Mouse (Mus musculus): ENCODE data around the gene Insl3. TPM values are rescaled to one million over a fixed set of nuclear protein-coding genes. Genes with fewer than 3 reads are reported as not detected.
"Not testable (repeated sequence)": the region's sequence is repeated elsewhere in the genome, so short reads cannot be mapped to it uniquely, and the experiment has no call there.

Gene Insl3
- polyA plus RNA-seq, 1 experiment from 2014 or later, result 2.9 TPM

DNA sequence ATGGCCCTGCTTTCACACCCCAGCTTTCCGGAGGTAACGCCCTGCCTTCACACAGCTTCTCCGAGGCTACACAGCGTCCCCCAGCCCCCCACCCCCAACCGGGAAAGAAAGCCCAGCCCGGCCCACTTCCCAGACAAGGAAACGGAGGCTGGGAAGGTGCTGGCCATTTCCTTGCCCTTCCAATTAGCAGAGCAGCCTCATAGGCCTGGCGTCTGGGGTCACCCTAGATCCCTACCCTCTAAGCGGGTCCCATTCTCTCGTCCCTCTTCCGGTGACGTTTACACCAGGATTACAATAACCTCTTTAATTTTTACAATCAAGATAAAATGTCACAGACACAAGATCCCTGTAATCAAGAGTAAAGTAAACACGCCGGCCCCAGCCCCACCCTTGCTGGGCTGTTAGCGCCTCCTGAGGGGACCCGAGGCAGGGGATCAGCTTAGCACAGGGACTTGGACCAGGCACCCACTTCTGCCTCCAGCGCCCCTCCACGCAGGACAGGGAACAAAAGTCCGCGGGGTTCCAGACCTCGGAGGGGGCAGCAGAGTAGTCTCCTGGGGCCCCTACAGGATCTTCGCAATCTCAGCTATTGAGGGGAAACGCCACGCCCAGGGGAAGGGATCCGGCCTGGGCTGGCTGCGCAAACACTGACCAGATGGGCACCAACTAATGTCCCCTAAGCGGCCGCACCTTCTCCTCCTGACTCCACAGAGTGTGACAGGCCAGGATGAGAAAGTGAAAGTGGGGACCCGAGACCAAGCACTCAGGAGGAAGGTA, 11.7 kb downstream of the Insl3 start:
- H3K9me3 ChIP-seq (ENCODE audit: low read length), result no peaks in the 10 kb centered on the region
- no peaks in the 10 kb centered on the region for H3K36me3 ChIP-seq (ENCODE audit: insufficient read depth, low read length)
- H3K27me3 ChIP-seq (replicated peaks; ENCODE audit: insufficient read depth, low read length), result peaks cover 15% of the 10 kb centered on the region; the same call in 1 of the 2 replicates
- H3K4me3 ChIP-seq (ENCODE audit: low read depth, low read length), result peak overlapping the region; percentile 41
- ATAC-seq (peak; percentile 78), DNase-seq (ENCODE audit: low spot score) (peak; percentile 53)
- no peak overlapping the region; the same call in none of the 2 replicates for H3K9ac ChIP-seq (replicated peaks; ENCODE audit: low read depth)
- 0 out of 2 replicates have a peak, but pooled peaks have one; percentile 8 for TF ChIP-seq CTCF (IDR thresholded peaks at IDR 0.05)
- no peak; the same call in 1 of the 2 replicates for TF ChIP-seq EP300 (IDR thresholded peaks at IDR 0.05)
- H3K4me1 ChIP-seq (ENCODE audit: insufficient read depth, low read depth, low read length), result no peaks in the 10 kb centered on the region
- peak overlapping the region; percentile 71 for H3K27ac ChIP-seq (ENCODE audit: low read length)
- peak overlapping the region; percentile 60 for H3K4me2 ChIP-seq (replicated peaks; ENCODE audit: low read depth, low read length)
- 6% methylated on average over 29 of the region's 29 CpGs for WGBS

GRCm38 (mm10) chr8:71701414-71702086, 12.5 kb downstream of the Insl3 start, which contains the start of gene B3gnt3:
B3gnt3 (minus strand) TSS chr8:71701789.
- 11% methylated on average over 24 of the region's 34 CpGs for whole genome bisulfite sequencing
- Histone ChIP-seq H3K36me3 (ENCODE audit: insufficient read depth, low read length) (no peaks in the 10 kb centered on the region), H3K4me3 (ENCODE audit: low read depth, low read length) (peak within 1 kb of the TSS; percentile 41), H3K27ac (ENCODE audit: low read length) (peak within 1 kb of the TSS; percentile 71), H3K9me3 (ENCODE audit: low read length) (no peaks in the 10 kb centered on the region), H3K27me3 (replicated peaks; ENCODE audit: insufficient read depth, low read length) (peaks cover 15% of the 10 kb centered on the region; the same call in 1 of the 2 replicates), H3K9ac (replicated peaks; ENCODE audit: low read depth) (no peak within 1 kb of the TSS; the same call in none of the 2 replicates), H3K4me1 (ENCODE audit: insufficient read depth, low read depth, low read length) (no peaks in the 10 kb centered on the region), H3K4me2 (replicated peaks; ENCODE audit: low read depth, low read length) (peak within 1 kb of the TSS; percentile 60)
- DNase-seq (ENCODE audit: low spot score) (no peak), ATAC-seq (no peak; the same call in 1 of the 2 replicates)
- TF ChIP-seq CTCF (IDR thresholded peaks at IDR 0.05) (no peak), EP300 (IDR thresholded peaks at IDR 0.05) (no peak)

GRCm38 (mm10) chr8:71702087-71702432, 13.0 kb downstream of the Insl3 start:
- WGBS, result 31% methylated on average over 4 of the region's 4 CpGs
- H3K4me1 ChIP-seq (ENCODE audit: insufficient read depth, low read depth, low read length), result no peaks in the 10 kb centered on the region
- peaks cover 15% of the 10 kb centered on the region; the same call in 1 of the 2 replicates for H3K27me3 ChIP-seq (replicated peaks; ENCODE audit: insufficient read depth, low read length)
- H3K9ac ChIP-seq (replicated peaks; ENCODE audit: low read depth), result no peak overlapping the region
- H3K4me3 ChIP-seq (ENCODE audit: low read depth, low read length), result no peak overlapping the region
- peak; percentile 51 for TF ChIP-seq CTCF (IDR thresholded peaks at IDR 0.05)
- no peak for TF ChIP-seq EP300 (IDR thresholded peaks at IDR 0.05)
- ATAC-seq, result no peak
- no peak for DNase-seq (ENCODE audit: low spot score)
- no peaks in the 10 kb centered on the region for H3K9me3 ChIP-seq (ENCODE audit: low read length)
- H3K36me3 ChIP-seq (ENCODE audit: insufficient read depth, low read length), result no peaks in the 10 kb centered on the region
- no peak overlapping the region for H3K27ac ChIP-seq (ENCODE audit: low read length)
- peak overlapping the region; percentile 60; the same call in 1 of the 2 replicates for H3K4me2 ChIP-seq (replicated peaks; ENCODE audit: low read depth, low read length)

GRCm38 (mm10) chr8:71702923-71703322, 13.9 kb downstream of the Insl3 start:
- no peak overlapping the region for H3K9ac ChIP-seq (replicated peaks; ENCODE audit: low read depth)
- 60% methylated on average over 3 of the region's 3 CpGs for WGBS
- peak; percentile 11; the same call in 1 of the 2 replicates for ATAC-seq
- no peak overlapping the region for H3K4me2 ChIP-seq (replicated peaks; ENCODE audit: low read depth, low read length)
- no peaks in the 10 kb centered on the region for H3K9me3 ChIP-seq (ENCODE audit: low read length)
- no peaks in the 10 kb centered on the region for H3K36me3 ChIP-seq (ENCODE audit: insufficient read depth, low read length)
- no peak for DNase-seq (ENCODE audit: low spot score)
- H3K27me3 ChIP-seq (replicated peaks; ENCODE audit: insufficient read depth, low read length), result peaks cover 15% of the 10 kb centered on the region; the same call in 1 of the 2 replicates
- no peak overlapping the region for H3K4me3 ChIP-seq (ENCODE audit: low read depth, low read length)
- H3K27ac ChIP-seq (ENCODE audit: low read length), result no peak overlapping the region
- no peaks in the 10 kb centered on the region for H3K4me1 ChIP-seq (ENCODE audit: insufficient read depth, low read depth, low read length)
- TF ChIP-seq CTCF (IDR thresholded peaks at IDR 0.05) (no peak), EP300 (IDR thresholded peaks at IDR 0.05) (no peak)

DNA sequence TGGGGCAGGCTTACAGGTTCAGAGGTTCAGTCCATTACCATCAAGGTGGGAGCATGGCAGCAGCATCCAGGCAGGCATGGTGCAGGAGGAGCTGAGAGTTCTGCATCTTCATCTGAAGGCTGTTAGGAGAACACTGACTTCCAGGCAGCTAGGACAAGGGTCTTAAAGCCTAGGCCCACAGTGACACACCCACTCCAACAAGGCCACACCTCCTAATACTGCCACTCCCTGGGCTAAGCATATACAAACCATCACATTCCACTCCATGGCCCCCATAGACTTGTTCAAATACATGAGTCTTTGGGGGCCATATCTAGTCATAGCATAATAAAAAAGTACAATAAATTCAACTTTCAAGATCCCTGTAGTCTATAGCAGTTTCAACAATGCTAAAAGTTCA, 14.4 kb downstream of the Insl3 start:
- not testable (repeated sequence) for ATAC-seq; H3K27ac ChIP-seq (ENCODE audit: low read length)
- H3K27me3 ChIP-seq (replicated peaks; ENCODE audit: insufficient read depth, low read length), result peaks cover 15% of the 10 kb centered on the region; the same call in 1 of the 2 replicates

GRCm38 (mm10) chr8:71707874-71708273, 18.9 kb downstream of the Insl3 start:
- peak; percentile 44 for DNase-seq (ENCODE audit: low spot score)
- H3K4me3 ChIP-seq (ENCODE audit: low read depth, low read length), result no peak overlapping the region
- no peak for ATAC-seq
- H3K27ac ChIP-seq (ENCODE audit: low read length), result no peak overlapping the region
- H3K27me3 ChIP-seq (replicated peaks; ENCODE audit: insufficient read depth, low read length), result 0 out of 2 replicates have a peak, but pooled peaks cover 5% of the 10 kb centered on the region
- WGBS, result 38% methylated on average over 8 of the region's 8 CpGs
- H3K4me1 ChIP-seq (ENCODE audit: insufficient read depth, low read depth, low read length), result no peaks in the 10 kb centered on the region
- no peaks in the 10 kb centered on the region for H3K9me3 ChIP-seq (ENCODE audit: low read length)
- TF ChIP-seq EP300 (IDR thresholded peaks at IDR 0.05) (no peak), CTCF (IDR thresholded peaks at IDR 0.05) (peak; percentile 75)
- H3K4me2 ChIP-seq (replicated peaks; ENCODE audit: low read depth, low read length), result no peak overlapping the region
- no peak overlapping the region for H3K9ac ChIP-seq (replicated peaks; ENCODE audit: low read depth)
- H3K36me3 ChIP-seq (ENCODE audit: insufficient read depth, low read length), result no peaks in the 10 kb centered on the region

More for the DNA sequence above, 14.4 kb downstream of the Insl3 start:
- not testable (repeated sequence) for H3K4me3 ChIP-seq (ENCODE audit: low read depth, low read length); H3K9ac ChIP-seq (replicated peaks; ENCODE audit: low read depth); H3K4me2 ChIP-seq (replicated peaks; ENCODE audit: low read depth, low read length); H3K36me3 ChIP-seq (ENCODE audit: insufficient read depth, low read length); H3K4me1 ChIP-seq (ENCODE audit: insufficient read depth, low read depth, low read length); DNase-seq (ENCODE audit: low spot score); H3K9me3 ChIP-seq (ENCODE audit: low read length)
